Mouse (Mus musculus) CH12.LX (cell line): ENCODE data around the gene Gm20517. TPM values are rescaled to one million over a fixed set of nuclear protein-coding genes. Genes with fewer than 3 reads are reported as not detected.

Experiments used
- DNase-seq: peaks from one replicate; pipeline ENCODE4 v3.0.0-alpha.2; 2013; ENCODE audit errors: extremely low read depth
- H3K27ac ChIP-seq: 2 replicates; pipeline ENCODE4 v1.5.1; 2012; ENCODE audit warnings: low read depth, mild to moderate bottlenecking, control low read depth, moderate library complexity; ENCODE audit not compliant: insufficient read depth
- H3K27me3 ChIP-seq: replicated peaks from 2 replicates; pipeline ENCODE3; 2012; ENCODE audit warnings: inconsistent platforms
- H3K36me3 ChIP-seq, 2 experiments: replicated peaks in 1 of 2; 2 replicates each; pipeline versions ENCODE3 to v1.6.1; 2012; ENCODE audit warnings: inconsistent platforms in 1 of 2, low read length in 1 of 2, mild to moderate bottlenecking in 1 of 2, mixed read lengths in 1 of 2, moderate library complexity in 1 of 2; ENCODE audit not compliant: control insufficient read depth in 1 of 2, insufficient read depth in 1 of 2
- H3K4me1 ChIP-seq, 2 experiments: 2 replicates each; pipeline ENCODE4 v1.6.1; 2012; ENCODE audit warnings: inconsistent platforms in 1 of 2, moderate library complexity in 1 of 2; ENCODE audit not compliant: insufficient read depth in 2 of 2, control insufficient read depth in 1 of 2
- H3K4me2 ChIP-seq: 2 replicates; pipeline ENCODE4 v1.6.1; 2012; ENCODE audit warnings: low read depth, mild to moderate bottlenecking, control low read depth; ENCODE audit not compliant: poor library complexity, insufficient read depth, severe bottlenecking
- H3K4me3 ChIP-seq, 3 experiments: fragments of 150-350 bp in 1 of 3; sonication (generic) in 1 of 3; replicated peaks in 1 of 3; 2 replicates each; pipeline versions ENCODE3 to v1.5.1; 2011 to 2012; ENCODE audit warnings: low read depth in 2 of 3, low read length in 2 of 3, mild to moderate bottlenecking in 2 of 3, moderate library complexity in 2 of 3, control low read depth in 1 of 3, improper control_type of control experiment in 1 of 3, inconsistent platforms in 1 of 3, mixed read lengths in 1 of 3; ENCODE audit not compliant: poor library complexity in 1 of 3
- H3K79me2 ChIP-seq: replicated peaks from 2 replicates; pipeline ENCODE4 v1.6.1; 2012; ENCODE audit warnings: mild to moderate bottlenecking, moderate library complexity; ENCODE audit not compliant: control insufficient read depth, poor library complexity, insufficient read depth, severe bottlenecking; ENCODE audit errors: extremely low read depth
- H3K9ac ChIP-seq: 2 replicates; pipeline ENCODE4 v1.6.1; 2012; ENCODE audit warnings: low read depth, mild to moderate bottlenecking, control low read depth, moderate library complexity; ENCODE audit not compliant: insufficient read depth
- H3K9me3 ChIP-seq: replicated peaks from 2 replicates; pipeline ENCODE3; 2012; ENCODE audit warnings: low read length, inconsistent platforms, mixed read lengths
- CHD1 ChIP-seq: IDR thresholded peaks from 2 replicates; pipeline ENCODE4 v1.6.1; 2012; ENCODE audit warnings: low read depth, low read length, improper control_type of control experiment, inconsistent platforms
- CHD2 ChIP-seq: IDR thresholded peaks from 2 replicates; pipeline ENCODE4 v1.6.1; 2011; ENCODE audit warnings: low read length, improper control_type of control experiment
- CTCF ChIP-seq, 2 experiments: IDR thresholded peaks in 1 of 2; conservative IDR thresholded peaks in 1 of 2; 2 replicates each; pipeline ENCODE4 v1.5.1; 2011 to 2012; ENCODE audit warnings: low read depth in 2 of 2, low read length in 2 of 2, improper control_type of control experiment in 1 of 2, inconsistent platforms in 1 of 2, mild to moderate bottlenecking in 1 of 2, moderate library complexity in 1 of 2
- E2F4 ChIP-seq: IDR thresholded peaks from 2 replicates; pipeline ENCODE4 v1.6.1; 2011; ENCODE audit warnings: low read depth, low read length, improper control_type of control experiment; ENCODE audit not compliant: insufficient replicate concordance
- EP300 ChIP-seq: IDR thresholded peaks from 2 replicates; pipeline ENCODE4 v1.6.1; 2011; ENCODE audit warnings: low read length, improper control_type of control experiment
- ETS1 ChIP-seq: conservative IDR thresholded peaks from 2 replicates; pipeline ENCODE4 v1.6.1; 2012; ENCODE audit warnings: low read depth, mild to moderate bottlenecking, inconsistent platforms, low read length, improper control_type of control experiment, moderate library complexity
- IRF4 ChIP-seq: IDR thresholded peaks from 2 replicates; pipeline ENCODE4 v1.6.1; 2014; ENCODE audit warnings: low read depth, mild to moderate bottlenecking, inconsistent platforms, low read length, improper control_type of control experiment
- KAT2A ChIP-seq: IDR thresholded peaks from 2 replicates; pipeline ENCODE4 v1.6.1; 2012; ENCODE audit warnings: low read length, improper control_type of control experiment, inconsistent platforms; ENCODE audit not compliant: insufficient replicate concordance
- MAFK ChIP-seq: IDR thresholded peaks from 2 replicates; pipeline ENCODE4 v1.6.1; 2011; ENCODE audit warnings: low read length, improper control_type of control experiment; ENCODE audit not compliant: insufficient replicate concordance
- MEF2A ChIP-seq: IDR thresholded peaks from 2 replicates; pipeline ENCODE4 v1.6.1; 2014; ENCODE audit warnings: low read depth, mild to moderate bottlenecking, inconsistent platforms, low read length, improper control_type of control experiment, borderline replicate concordance
- MYC ChIP-seq: IDR thresholded peaks from 2 replicates; pipeline ENCODE4 v1.6.1; 2011; ENCODE audit warnings: low read depth, mild to moderate bottlenecking, improper control_type of control experiment, low read length
- NELFE ChIP-seq: IDR thresholded peaks from 2 replicates; pipeline ENCODE4 v1.6.1; 2011; ENCODE audit warnings: low read depth, low read length, improper control_type of control experiment
- PAX5 ChIP-seq: IDR thresholded peaks from 2 replicates; pipeline ENCODE4 v1.6.1; 2012; ENCODE audit warnings: low read length, inconsistent platforms, mixed read lengths
- POLR2A ChIP-seq: IDR thresholded peaks from 2 replicates; pipeline ENCODE4 v1.6.1; 2011; ENCODE audit warnings: low read depth, mild to moderate bottlenecking, improper control_type of control experiment, low read length
- TBP ChIP-seq: conservative IDR thresholded peaks from 2 replicates; pipeline ENCODE4 v1.6.1; 2011; ENCODE audit warnings: low read depth, low read length, improper control_type of control experiment
- UBTF ChIP-seq: IDR thresholded peaks from 2 replicates; pipeline ENCODE4 v1.6.1; 2012; ENCODE audit warnings: low read depth, mild to moderate bottlenecking, inconsistent platforms, low read length, improper control_type of control experiment, moderate library complexity
- USF1 ChIP-seq: IDR thresholded peaks from 2 replicates; pipeline ENCODE4 v1.6.1; 2014; ENCODE audit warnings: low read depth, mild to moderate bottlenecking, inconsistent platforms, low read length, improper control_type of control experiment
- USF2 ChIP-seq: conservative IDR thresholded peaks from 2 replicates; pipeline ENCODE4 v1.6.1; 2011; ENCODE audit warnings: low read depth, low read length, improper control_type of control experiment
- ZKSCAN1 ChIP-seq: IDR thresholded peaks from 2 replicates; pipeline ENCODE4 v1.6.1; 2012; ENCODE audit warnings: low read depth, inconsistent platforms, low read length, improper control_type of control experiment, borderline replicate concordance
- ZMIZ1 ChIP-seq: IDR thresholded peaks from 2 replicates; pipeline ENCODE4 v1.6.1; 2012; ENCODE audit warnings: low read depth, mild to moderate bottlenecking, inconsistent platforms, low read length, improper control_type of control experiment
- dilution Hi-C: fragments of 300-500 bp; cut with MboI; formaldehyde crosslinking; loops from 2 replicates; pipeline ENCODE4 v1.14.3; 2020; ENCODE audit warnings: low sequenced_read_pairs; ENCODE audit not compliant: extremely low pct_unique_long_range_greater_than_20kb, extremely low pct_ligation_motif_present
- in situ Hi-C: fragments of 300-500 bp; cut with MboI; formaldehyde crosslinking; loops from 3 replicates; pipeline ENCODE4 v1.14.3; 2019; ENCODE audit warnings: low sequenced_read_pairs, low pct_ligation_motif_present, low pct_unique_long_range_greater_than_20kb, mixed read lengths
- polyA plus RNA-seq: library from polyadenylated mRNA; unstranded; fragments of >175 nt; gene quantifications from 2 replicates; pipeline ENCODE4 v1.2.1, GENCODE M21; 2012; ENCODE audit warnings: low read depth; ENCODE audit not compliant: insufficient read length
- total RNA-seq, 2 experiments: library from RNA; depleted of rRNA; stranded (reverse); fragments of 300-350 nt in 1 of 2; fragments of >200 nt in 1 of 2; gene quantifications; 2 replicates each; pipeline ENCODE4 v1.2.3; 2012 to 2014

The Gm20517 gene
- total and polyA plus RNA-seq, 3 experiments, result 1.1 to 1.8 (median 1.8) TPM

- TF ChIP-seq MYC (no peak), UBTF (no peak), CHD1 (no peak), PAX5 (no peak), USF1 (no peak), IRF4 (no peak), ZKSCAN1 (no peak), POLR2A (no peak), MAFK (no peak), MEF2A (no peak), KAT2A (no peak), TBP (no peak), EP300 (no peak), ZMIZ1 (no peak), USF2 (no peak), ETS1 (no peak), CHD2 (no peak), NELFE (no peak)
- peaks cover 10 to 32% of the 10 kb centered on the region in 2 experiments for H3K4me1 ChIP-seq
- H3K36me3 ChIP-seq, result peaks cover 43 to 70% of the 10 kb centered on the region in 2 experiments
- peak overlapping the region; percentile 79 to 100 (median 96) for H3K4me3 ChIP-seq
- dilution Hi-C loops, result no loop called here
- DNase-seq, result no peak
- H3K9ac ChIP-seq, result peak overlapping the region; percentile 89
- peak overlapping the region; percentile 72 for H3K4me2 ChIP-seq
- H3K27ac ChIP-seq, result no peak overlapping the region
- no peaks in the 10 kb centered on the region for H3K9me3 ChIP-seq
- no peaks in the 10 kb centered on the region for H3K27me3 ChIP-seq
- H3K79me2 ChIP-seq, result peaks cover 70% of the 10 kb centered on the region
- in situ Hi-C loops, result loop anchor here (5.0 to 25.0 kb wide), 2 partner anchors 76 to 224 kb away; partner anchors contain the start of genes Frs3, Guca1b and Tomm6
These were observed 233 bp downstream of the Gm20517 start for GRCm38 (mm10) chr17:47611661-47611982.

DNA sequence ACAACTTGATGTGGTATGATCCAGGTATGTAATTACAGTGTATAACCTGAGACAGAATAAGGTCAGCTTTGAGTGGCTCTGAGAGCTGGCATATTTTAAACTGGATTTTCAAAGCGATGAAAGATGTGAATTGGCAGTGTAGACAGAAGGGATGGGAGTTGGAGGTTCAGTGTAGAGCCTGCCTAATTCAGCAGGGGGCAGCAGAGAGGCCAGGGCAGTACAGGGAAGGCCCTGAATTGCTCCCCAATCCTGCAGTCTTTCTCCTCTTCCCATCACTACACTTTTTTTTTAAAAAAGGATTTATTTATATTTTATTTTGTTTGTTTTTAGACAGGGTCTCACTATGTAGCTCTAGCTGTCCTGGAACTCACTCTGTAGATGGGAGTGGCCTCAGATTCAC lies 2.6 kb downstream of the Gm20517 start:
- Histone ChIP-seq H3K9ac (no peak overlapping the region), H3K4me2 (no peak overlapping the region), H3K4me3 (no peak overlapping the region), H3K79me2 (peaks cover 74% of the 10 kb centered on the region), H3K9me3 (no peaks in the 10 kb centered on the region), H3K27me3 (no peaks in the 10 kb centered on the region), H3K27ac (no peak overlapping the region), H3K36me3 (peaks cover 39 to 66% of the 10 kb centered on the region in 2 experiments), H3K4me1 (peaks cover 7 to 26% of the 10 kb centered on the region in 2 experiments)
- peak; percentile 48 for DNase-seq
- in situ Hi-C loops, result loop anchor here (5.0 to 25.0 kb wide), 2 partner anchors 73 to 227 kb away; partner anchors contain the start of genes Frs3, Guca1b and Tomm6
- TF ChIP-seq E2F4, result no peak
- TF ChIP-seq CTCF (conservative IDR thresholded peaks at IDR 0.05 in 1 of 2, IDR thresholded peaks at IDR 0.05 in 1 of 2; ENCODE audit: low read depth in 2 of 2, low read length in 2 of 2), result peak; percentile 61 to 65; a peak in 3 of 4 replicates
- dilution Hi-C loops, result no loop called here
